Mouse (Mus musculus) forebrain, embryonic 14.5 days (tissue): ENCODE data around the gene Nup188. TPM values are rescaled to one million over a fixed set of nuclear protein-coding genes. Genes with fewer than 3 reads are reported as not detected.

Source experiments
- ATAC-seq: fragments of 200-750 bp; cut with Nextera tagmentation; 2 replicates; pipeline ENCODE4 v1.8.0; 2017; ENCODE audit warnings: mild to moderate bottlenecking, moderate library complexity
- DNase-seq: peaks from one replicate; pipeline ENCODE4 v3.0.0-alpha.2; 2015; ENCODE audit warnings: low spot score
- H3K27ac ChIP-seq: fragments of 300-500 bp; sonication (generic); 2 replicates; pipeline ENCODE4 v1.5.1; 2014; ENCODE audit warnings: low read depth, mild to moderate bottlenecking, control low read depth, low read length, moderate library complexity
- H3K27me3 ChIP-seq: fragments of 300-500 bp; sonication (generic); replicated peaks from 2 replicates; pipeline ENCODE4 v1.6.1; 2014; ENCODE audit warnings: low read length, control low read depth, mixed read lengths; ENCODE audit not compliant: control insufficient read depth, insufficient read depth
- H3K36me3 ChIP-seq: fragments of 300-500 bp; sonication (generic); 2 replicates; pipeline ENCODE4 v1.6.1; 2014; ENCODE audit warnings: low read length, control low read depth; ENCODE audit not compliant: control insufficient read depth, insufficient read depth
- H3K4me1 ChIP-seq: fragments of 300-500 bp; sonication (generic); 2 replicates; pipeline ENCODE4 v1.6.1; 2014; ENCODE audit warnings: antibody characterized with exemption, low read length, control low read depth; ENCODE audit not compliant: control insufficient read depth, insufficient read depth
- H3K4me2 ChIP-seq: fragments of 300-500 bp; sonication (generic); 2 replicates; pipeline ENCODE4 v1.6.1; 2014; ENCODE audit warnings: mild to moderate bottlenecking, control low read depth, low read length
- H3K4me3 ChIP-seq: fragments of 300-500 bp; sonication (generic); 2 replicates; pipeline ENCODE4 v1.5.1; 2014; ENCODE audit warnings: low read depth, low read length, control low read depth
- H3K9ac ChIP-seq: fragments of 300-500 bp; sonication (generic); 2 replicates; pipeline ENCODE4 v1.6.1; 2014; ENCODE audit warnings: mild to moderate bottlenecking, low read length, control low read depth, moderate library complexity
- H3K9me3 ChIP-seq: fragments of 300-500 bp; sonication (generic); replicated peaks from 2 replicates; pipeline ENCODE4 v1.6.1; 2016; ENCODE audit warnings: low read length, control low read depth, mixed read lengths; ENCODE audit not compliant: control insufficient read depth
- WGBS: fragments of 180-500 bp; shearing (Covaris S2); extraction: QIAGEN DNeasy Blood & Tissue Kit; methylation state at CpG from one replicate; pipeline ENCODE4 v1.1.7; 2014; 5-methylcytosine and 5-hydroxymethylcytosine counted together
- microRNA-seq: library from miRNA; unstranded; fragments of <30 nt; microRNA quantifications from one replicate; pipeline ENCODE4, GENCODE M21; 2016
- polyA plus RNA-seq: library from polyadenylated mRNA; unstranded; fragments of >200 nt; fragmentation: Nextera tagmentation; extraction: Ambion mirVana; gene quantifications from 2 replicates; pipeline ENCODE4 v1.2.1, GENCODE M21; 2014

Nup188 gene
- polyA plus RNA-seq, 1 experiment from 2014 or later, result 25.6 TPM

DNA sequence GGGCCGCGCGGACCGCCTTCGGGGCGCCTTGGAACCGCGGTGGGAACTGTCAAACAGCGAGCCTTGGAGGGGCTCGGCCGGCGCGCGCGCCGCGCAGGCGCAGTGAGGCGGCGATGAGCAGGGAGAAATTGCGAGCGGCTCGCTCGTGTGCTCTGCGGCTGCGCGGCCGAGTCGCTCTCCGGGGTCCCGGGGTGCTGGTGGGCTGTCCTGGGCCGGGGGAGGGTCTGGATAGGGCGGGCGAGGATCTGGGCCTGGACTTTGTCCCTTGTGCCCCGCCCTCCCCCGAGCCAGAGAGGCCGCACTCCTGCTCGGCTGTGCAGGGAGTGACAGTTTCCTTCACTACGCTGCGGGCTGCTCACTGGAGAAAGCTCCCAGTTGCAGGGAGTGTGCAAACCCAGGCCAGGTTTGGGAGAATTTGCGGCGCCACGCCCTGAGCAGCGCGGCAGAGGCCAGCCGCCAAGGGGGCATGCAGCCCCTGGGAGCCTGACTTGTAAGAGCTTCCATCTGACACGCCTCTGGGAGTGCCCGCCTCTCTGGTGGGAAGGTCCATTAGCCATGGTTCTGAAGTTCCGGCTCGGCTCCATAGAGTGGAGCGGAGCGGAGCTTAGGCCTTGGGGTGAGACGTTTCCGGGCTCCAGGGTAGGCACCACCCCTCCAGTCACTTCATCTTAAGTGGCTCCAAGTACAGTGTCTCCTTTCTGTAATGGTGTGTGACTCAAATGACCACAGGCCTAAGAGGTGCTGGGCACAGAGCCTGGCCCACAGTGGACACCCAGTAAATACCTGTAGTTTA lies 106.6 kb downstream of the Nup188 start:
- peak; percentile 92 for DNase-seq
- Histone ChIP-seq H3K9ac (peak overlapping the region; percentile 89), H3K4me1 (peaks cover 8% of the 10 kb centered on the region), H3K4me3 (peak overlapping the region; percentile 81), H3K27ac (peak overlapping the region; percentile 87), H3K27me3 (no peaks in the 10 kb centered on the region), H3K9me3 (no peaks in the 10 kb centered on the region), H3K36me3 (peaks cover 24% of the 10 kb centered on the region), H3K4me2 (peak overlapping the region; percentile 99)
- ATAC-seq, result peak; percentile 83
- WGBS, result under 1% methylated on average over 44 of the region's 54 CpGs

DNA sequence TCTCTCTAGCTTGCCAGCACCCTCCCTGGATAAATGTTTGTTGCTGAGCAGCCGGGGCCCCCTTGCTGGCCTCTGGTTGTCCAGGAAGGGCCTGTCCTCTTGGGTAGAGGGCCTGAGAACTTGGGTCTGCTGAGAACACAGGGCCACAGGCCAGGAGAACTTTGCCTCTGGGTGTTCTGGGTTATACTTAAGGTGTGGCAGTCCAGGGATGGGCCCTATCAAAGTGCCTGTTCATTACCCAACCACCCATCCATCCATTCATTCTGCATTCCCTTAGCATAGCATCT lies 107.1 kb downstream of the Nup188 start:
- Histone ChIP-seq H3K27me3 (no peaks in the 10 kb centered on the region), H3K4me3 (peak overlapping the region; percentile 81), H3K9me3 (no peaks in the 10 kb centered on the region), H3K27ac (peak overlapping the region; percentile 87; the same call in 1 of the 2 replicates), H3K36me3 (peaks cover 29% of the 10 kb centered on the region), H3K4me1 (peaks cover 8% of the 10 kb centered on the region), H3K4me2 (peak overlapping the region; percentile 99), H3K9ac (peak overlapping the region; percentile 89)
- no peak for DNase-seq
- 70% methylated on average over 1 of the region's 1 CpGs for WGBS
- no peak for ATAC-seq

Small RNA genes lying within 50 kb of the gene (microRNA-seq; reads per million reads assigned to microRNA genes)
- gene Gm47292, result not detected

Other genes with a start within 250 kb of the Nup188 start
- 51.4 and 63.1 TPM in 2 replicates for gene Wdr34, start 237.5 kb upstream of the Nup188 start, polyA plus RNA-seq
- gene Set, start 229.0 kb upstream of the Nup188 start, polyA plus RNA-seq, result 379 and 393 TPM in 2 replicates
- 2.2 and 2.5 TPM in 2 replicates for gene Pkn3, start 208.7 kb upstream of the Nup188 start, polyA plus RNA-seq
- gene Zdhhc12, start 192.7 kb upstream of the Nup188 start, polyA plus RNA-seq, result 21.6 and 24.1 TPM in 2 replicates
- gene Zer1, start 161.8 kb upstream of the Nup188 start, polyA plus RNA-seq, result 8.4 and 8.9 TPM in 2 replicates
- gene Tbc1d13, start 152.7 kb upstream of the Nup188 start, polyA plus RNA-seq, result 16.4 and 17.0 TPM in 2 replicates
- 12.8 and 17.4 TPM in 2 replicates for gene Endog, start 114.9 kb upstream of the Nup188 start, polyA plus RNA-seq
- 59.6 and 60.7 TPM in 2 replicates for gene Spout1, start 107.9 kb upstream of the Nup188 start, polyA plus RNA-seq
- gene Kyat1, start 80.5 kb upstream of the Nup188 start, polyA plus RNA-seq, result 16.5 and 17.7 TPM in 2 replicates
- 61.8 and 66.8 TPM in 2 replicates for gene Lrrc8a, start 48.7 kb upstream of the Nup188 start, polyA plus RNA-seq
- gene Gm28035, start 45.8 kb upstream of the Nup188 start, polyA plus RNA-seq, result 0.34 and 0.56 TPM in 2 replicates
- 6.3 and 6.6 TPM in 2 replicates for gene Phyhd1, start 20.2 kb upstream of the Nup188 start, polyA plus RNA-seq
- not detected in 2 replicates for gene Gm28038, start 5.4 kb upstream of the Nup188 start, polyA plus RNA-seq
- 30.2 and 35.4 TPM in 2 replicates for gene Dolk, start 63 bp upstream of the Nup188 start, polyA plus RNA-seq
- 106 and 123 TPM in 2 replicates for gene Sh3glb2, start 72.9 kb downstream of the Nup188 start, polyA plus RNA-seq
- gene Miga2, start 77.8 kb downstream of the Nup188 start, polyA plus RNA-seq, result 18.7 and 23.7 TPM in 2 replicates
- gene Dolpp1, start 105.9 kb downstream of the Nup188 start, polyA plus RNA-seq, result 48.1 and 57.8 TPM in 2 replicates
- gene Crat, start 129.4 kb downstream of the Nup188 start, polyA plus RNA-seq, result 26.8 and 31.9 TPM in 2 replicates
- 66.6 and 88.4 TPM in 2 replicates for gene Ptpa, start 129.6 kb downstream of the Nup188 start, polyA plus RNA-seq
- gene Ier5l, start 187.8 kb downstream of the Nup188 start, polyA plus RNA-seq, result 3.0 and 3.6 TPM in 2 replicates